Mouse (Mus musculus): ENCODE measurements around the gene Nsfl1c. TPM values are rescaled to one million over a fixed set of nuclear protein-coding genes. Genes with fewer than 3 reads are reported as not detected.

The Nsfl1c gene
- total RNA-seq, 1 experiment, result 155 TPM

DNA sequence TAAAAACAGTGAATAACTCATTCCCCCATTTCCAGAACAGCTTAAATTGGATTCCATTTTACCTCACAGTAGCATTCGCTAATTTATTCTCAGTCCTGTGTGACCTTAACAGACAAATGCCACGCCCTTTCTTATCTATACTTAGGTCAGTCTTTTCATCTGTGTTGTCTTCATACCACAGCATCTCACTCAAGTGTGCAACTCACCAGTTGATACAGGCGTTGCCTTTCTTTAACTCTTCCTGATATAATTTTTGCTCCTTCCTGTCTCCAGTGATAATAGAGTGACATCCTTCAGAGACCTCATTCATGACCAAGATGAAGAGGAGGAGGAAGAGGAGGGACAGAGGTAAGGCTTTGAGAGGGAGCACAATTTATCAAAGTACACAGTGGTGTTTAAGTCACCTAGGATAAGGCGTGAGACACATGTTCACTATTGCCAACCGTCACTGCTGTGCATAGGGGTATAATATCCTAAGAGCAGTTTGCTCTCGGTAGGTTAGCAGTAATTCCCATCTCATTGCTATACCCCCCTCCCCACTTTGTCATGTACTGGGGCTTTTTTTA is 6.5 kb downstream of the Nsfl1c start:
- no peak overlapping the region for H3K27ac ChIP-seq (ENCODE audit: insufficient read depth, low read depth, low read length, poor library complexity, severe bottlenecking)
- TF ChIP-seq HCFC1 (IDR thresholded peaks at IDR 0.05; ENCODE audit: borderline replicate concordance, insufficient read depth, low read length), result no peak
- TF ChIP-seq CHD2 (IDR thresholded peaks at IDR 0.05; ENCODE audit: low read depth, low read length), result no peak
- TF ChIP-seq MAFK (IDR thresholded peaks at IDR 0.05; ENCODE audit: insufficient read depth, low read depth, low read length), result no peak
- no peak for TF ChIP-seq ZNF384 (IDR thresholded peaks at IDR 0.05; ENCODE audit: low read depth, low read length)
- TF ChIP-seq ZC3H11A (IDR thresholded peaks at IDR 0.05; ENCODE audit: borderline replicate concordance, low read depth, low read length), result no peak
- H3K4me1 ChIP-seq (ENCODE audit: control insufficient read depth in 2 of 2, insufficient read depth in 2 of 2, low read length in 2 of 2, poor library complexity in 1 of 2), result 0 out of 4 replicates have a peak, but pooled peaks cover 0 to 3% of the 10 kb centered on the region in 2 experiments
- DNase-seq (ENCODE audit: low read depth, low spot score), result no peak
- in situ Hi-C loops (cut with MboI; ENCODE audit: low sequenced_read_pairs in 2 of 2, unreplicated experiment in 2 of 2), result no loop called here
- H3K36me3 ChIP-seq (ENCODE audit: control insufficient read depth, insufficient read depth, low read length, poor library complexity, severe bottlenecking), result peaks cover 24% of the 10 kb centered on the region
- H3K9me3 ChIP-seq (ENCODE audit: control insufficient read depth, insufficient read depth, low read depth, low read length), result no peaks in the 10 kb centered on the region
- no peak overlapping the region for H3K4me3 ChIP-seq (ENCODE audit: insufficient read depth in 1 of 2, low read depth in 1 of 2, low read length in 2 of 2, poor library complexity in 1 of 2, severe bottlenecking in 1 of 2)
- H3K9ac ChIP-seq (ENCODE audit: insufficient read depth, low read depth, low read length, poor library complexity, severe bottlenecking), result no peak overlapping the region

DNA sequence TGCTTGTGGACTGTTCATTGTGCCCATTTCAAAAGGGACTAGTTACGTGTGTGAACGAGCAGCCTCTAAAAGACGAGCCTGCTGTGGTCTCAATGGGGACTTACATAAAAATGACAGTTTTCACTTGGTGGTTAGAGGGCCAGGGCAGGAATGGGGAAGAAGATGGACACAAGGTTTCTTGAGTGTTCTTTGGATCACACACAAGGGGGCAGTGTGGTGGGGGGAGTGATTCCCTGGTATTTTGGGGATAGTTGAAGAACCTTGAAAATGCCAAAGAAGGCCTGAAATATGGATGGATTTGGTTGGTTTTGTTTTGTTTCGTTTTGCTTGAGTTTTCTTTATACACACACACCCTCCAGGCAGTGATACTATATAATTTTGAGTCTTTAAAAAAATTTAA is 10.2 kb downstream of the Nsfl1c start:
- Histone ChIP-seq H3K4me3 (ENCODE audit: insufficient read depth in 1 of 2, low read depth in 1 of 2, low read length in 2 of 2, poor library complexity in 1 of 2, severe bottlenecking in 1 of 2) (no peak overlapping the region), H3K36me3 (ENCODE audit: control insufficient read depth, insufficient read depth, low read length, poor library complexity, severe bottlenecking) (peaks cover 36% of the 10 kb centered on the region), H3K4me1 (ENCODE audit: control insufficient read depth in 2 of 2, insufficient read depth in 2 of 2, low read length in 2 of 2, poor library complexity in 1 of 2) (no peaks in the 10 kb centered on the region), H3K9me3 (ENCODE audit: control insufficient read depth, insufficient read depth, low read depth, low read length) (no peaks in the 10 kb centered on the region), H3K9ac (ENCODE audit: insufficient read depth, low read depth, low read length, poor library complexity, severe bottlenecking) (no peak overlapping the region), H3K27ac (ENCODE audit: insufficient read depth, low read depth, low read length, poor library complexity, severe bottlenecking) (no peak overlapping the region)
- in situ Hi-C loops (cut with MboI; ENCODE audit: low sequenced_read_pairs in 2 of 2, unreplicated experiment in 2 of 2), result no loop called here
- DNase-seq (ENCODE audit: low read depth, low spot score), result no peak
- TF ChIP-seq CHD2 (IDR thresholded peaks at IDR 0.05; ENCODE audit: low read depth, low read length) (no peak), ZNF384 (IDR thresholded peaks at IDR 0.05; ENCODE audit: low read depth, low read length) (no peak), ZC3H11A (IDR thresholded peaks at IDR 0.05; ENCODE audit: borderline replicate concordance, low read depth, low read length) (no peak), MAFK (IDR thresholded peaks at IDR 0.05; ENCODE audit: insufficient read depth, low read depth, low read length) (no peak), HCFC1 (IDR thresholded peaks at IDR 0.05; ENCODE audit: borderline replicate concordance, insufficient read depth, low read length) (no peak)

DNA sequence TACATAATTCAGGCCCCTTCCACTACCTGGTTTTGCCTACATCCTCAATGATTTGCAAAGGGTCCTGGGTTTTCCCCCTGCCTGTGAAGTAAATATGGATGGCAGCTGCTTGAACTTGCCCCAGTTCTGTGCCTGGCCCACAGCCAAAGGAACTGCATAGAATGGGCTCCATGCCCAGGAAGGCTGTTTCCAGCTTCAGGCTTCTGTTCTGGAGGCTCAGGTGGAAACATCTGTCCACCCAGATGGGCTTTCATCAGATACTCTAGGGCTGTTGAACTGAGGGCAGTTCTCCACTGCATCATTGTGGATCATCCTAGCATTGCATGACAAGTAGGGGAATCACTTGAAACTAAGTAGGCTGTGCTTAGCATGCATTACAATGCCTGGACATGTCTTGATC is 18.2 kb downstream of the Nsfl1c start:
- H3K36me3 ChIP-seq (ENCODE audit: control insufficient read depth, insufficient read depth, low read length, poor library complexity, severe bottlenecking), result peaks cover 32% of the 10 kb centered on the region
- DNase-seq (ENCODE audit: low read depth, low spot score), result no peak
- in situ Hi-C loops (cut with MboI; ENCODE audit: low sequenced_read_pairs in 2 of 2, unreplicated experiment in 2 of 2), result no loop called here
- H3K4me3 ChIP-seq (ENCODE audit: insufficient read depth in 1 of 2, low read depth in 1 of 2, low read length in 2 of 2, poor library complexity in 1 of 2, severe bottlenecking in 1 of 2), result no peak overlapping the region
- TF ChIP-seq MAFK (IDR thresholded peaks at IDR 0.05; ENCODE audit: insufficient read depth, low read depth, low read length), result no peak
- no peak for TF ChIP-seq HCFC1 (IDR thresholded peaks at IDR 0.05; ENCODE audit: borderline replicate concordance, insufficient read depth, low read length)
- no peak for TF ChIP-seq CHD2 (IDR thresholded peaks at IDR 0.05; ENCODE audit: low read depth, low read length)
- TF ChIP-seq ZNF384 (IDR thresholded peaks at IDR 0.05; ENCODE audit: low read depth, low read length), result no peak
- TF ChIP-seq ZC3H11A (IDR thresholded peaks at IDR 0.05; ENCODE audit: borderline replicate concordance, low read depth, low read length), result no peak
- H3K27ac ChIP-seq (ENCODE audit: insufficient read depth, low read depth, low read length, poor library complexity, severe bottlenecking), result no peak overlapping the region; the same call in 1 of the 2 replicates
- no peaks in the 10 kb centered on the region for H3K9me3 ChIP-seq (ENCODE audit: control insufficient read depth, insufficient read depth, low read depth, low read length)
- H3K9ac ChIP-seq (ENCODE audit: insufficient read depth, low read depth, low read length, poor library complexity, severe bottlenecking), result no peak overlapping the region
- H3K4me1 ChIP-seq (ENCODE audit: control insufficient read depth in 2 of 2, insufficient read depth in 2 of 2, low read length in 2 of 2, poor library complexity in 1 of 2), result no peaks in the 10 kb centered on the region

DNA sequence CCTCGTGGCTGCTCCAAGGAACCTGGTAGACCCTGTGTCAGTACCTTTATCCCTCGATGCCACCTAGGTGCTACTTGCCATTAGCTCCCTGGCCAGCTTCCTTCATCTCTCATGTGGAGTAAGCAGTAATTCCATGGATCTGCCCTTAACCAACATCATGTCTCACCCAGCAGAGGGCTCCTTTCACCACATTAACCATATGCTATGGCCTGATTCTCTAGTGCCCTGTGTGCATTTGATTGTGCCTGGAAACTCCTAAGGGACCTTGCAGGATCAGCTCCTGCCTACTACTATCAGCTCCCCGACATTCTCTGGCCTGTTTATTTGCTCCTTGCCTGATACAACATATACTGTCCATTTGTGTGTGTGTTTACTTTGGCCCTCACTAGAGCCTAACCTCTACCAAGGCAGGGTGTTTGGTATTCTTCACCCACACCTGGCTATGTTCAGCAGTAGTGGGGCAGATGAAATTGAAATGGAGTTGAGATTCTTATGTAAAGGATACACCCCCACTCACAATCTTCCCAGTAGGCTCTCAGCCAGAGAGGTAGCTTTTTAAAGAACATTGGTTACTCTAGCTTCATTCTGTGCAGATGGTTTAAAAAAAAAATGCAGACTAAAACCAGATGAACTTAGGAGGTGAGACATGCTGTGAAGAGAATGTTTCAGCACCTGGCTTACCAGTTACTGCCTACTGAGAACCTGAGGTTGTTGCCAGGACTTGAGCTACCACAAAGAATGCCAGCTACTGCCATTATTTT is 19.7 kb downstream of the Nsfl1c start:
- Histone ChIP-seq H3K27ac (ENCODE audit: insufficient read depth, low read depth, low read length, poor library complexity, severe bottlenecking) (no peak overlapping the region), H3K9ac (ENCODE audit: insufficient read depth, low read depth, low read length, poor library complexity, severe bottlenecking) (no peak overlapping the region), H3K4me3 (ENCODE audit: insufficient read depth in 1 of 2, low read depth in 1 of 2, low read length in 2 of 2, poor library complexity in 1 of 2, severe bottlenecking in 1 of 2) (no peak overlapping the region), H3K36me3 (ENCODE audit: control insufficient read depth, insufficient read depth, low read length, poor library complexity, severe bottlenecking) (peaks cover 26% of the 10 kb centered on the region), H3K4me1 (ENCODE audit: control insufficient read depth in 2 of 2, insufficient read depth in 2 of 2, low read length in 2 of 2, poor library complexity in 1 of 2) (no peaks in the 10 kb centered on the region), H3K9me3 (ENCODE audit: control insufficient read depth, insufficient read depth, low read depth, low read length) (no peaks in the 10 kb centered on the region)
- DNase-seq (ENCODE audit: low read depth, low spot score), result no peak
- TF ChIP-seq ZC3H11A (IDR thresholded peaks at IDR 0.05; ENCODE audit: borderline replicate concordance, low read depth, low read length), result no peak
- no peak for TF ChIP-seq CHD2 (IDR thresholded peaks at IDR 0.05; ENCODE audit: low read depth, low read length)
- TF ChIP-seq MAFK (IDR thresholded peaks at IDR 0.05; ENCODE audit: insufficient read depth, low read depth, low read length), result no peak
- TF ChIP-seq ZNF384 (IDR thresholded peaks at IDR 0.05; ENCODE audit: low read depth, low read length), result no peak
- TF ChIP-seq HCFC1 (IDR thresholded peaks at IDR 0.05; ENCODE audit: borderline replicate concordance, insufficient read depth, low read length), result no peak
- in situ Hi-C loops (cut with MboI; ENCODE audit: low sequenced_read_pairs in 2 of 2, unreplicated experiment in 2 of 2), result no loop called here

Measured in ES-E14 (cell line).